In genomic region chr9:58312196-58312943, GRCm38 (mm10) we compare ENCODE assay signal across 8 mouse cellular contexts. TPM values are rescaled to one million over a fixed set of nuclear protein-coding genes. Genes with fewer than 3 reads are reported as not detected.
DNase-seq lines count a peak whose midpoint lies in the region; ATAC-seq and TF ChIP-seq lines count a peak whose summit lies in the region.

No protein-coding gene starts in this region.

- no peaks in the 10 kb centered on the region for H3K36me3 ChIP-seq in kidney, adult 2 months (ENCODE audit: control insufficient read depth, insufficient read depth, low read length)
- H3K36me3 ChIP-seq in neural tube, embryonic 12.5 days, result no peaks in the 10 kb centered on the region

- H3K9me3 ChIP-seq in neural tube, embryonic 12.5 days, result no peaks in the 10 kb centered on the region

- no peaks in the 10 kb centered on the region for H3K4me1 ChIP-seq in kidney, adult 2 months (ENCODE audit: control insufficient read depth, insufficient read depth, low read length)
- peaks cover 50% of the 10 kb centered on the region for H3K4me1 ChIP-seq in neural tube, embryonic 12.5 days

- peak; percentile 39 for DNase-seq in kidney, adult 2 months
- DNase-seq in kidney, adult 11 months, result no peak
- peak; percentile 55 for DNase-seq in heart, postnatal 4 days
- peak; percentile 26 for DNase-seq in liver
- DNase-seq in cerebellum, postnatal 14 days, result no peak

- peak overlapping the region; percentile 45 for H3K4me3 ChIP-seq in kidney, adult 2 months (ENCODE audit: insufficient read depth, low read depth, low read length)
- H3K4me3 ChIP-seq in neural tube, embryonic 12.5 days, result peak overlapping the region; percentile 40

- ATAC-seq in common myeloid progenitor, adult 5-6 weeks (replicated peaks; ENCODE audit: low read depth, poor library complexity, severe bottlenecking), result peak; percentile 56
- ATAC-seq in neural tube, embryonic 12.5 days (ENCODE audit: low FRiP score, low read depth), result 0 out of 2 replicates have a peak, but pooled peaks have one; percentile 6
- no peak for ATAC-seq in inflammation-experienced regulatory T-cells, adult 6 months

- peak overlapping the region; percentile 38 for H3K9ac ChIP-seq in neural tube, embryonic 12.5 days

- H3K4me2 ChIP-seq in neural tube, embryonic 12.5 days (replicated peaks), result peak overlapping the region; percentile 68

- no peak overlapping the region for H3K27ac ChIP-seq in kidney, adult 2 months (ENCODE audit: insufficient read depth, low read depth, low read length)
- no peak overlapping the region for H3K27ac ChIP-seq in neural tube, embryonic 12.5 days

- no peak for TF ChIP-seq CTCF in kidney, adult 2 months (conservative IDR thresholded peaks at IDR 0.05; ENCODE audit: insufficient read depth, insufficient read length, low read depth, low read length)

- 3% methylated on average over 72 of the region's 72 CpGs for WGBS in kidney, adult 2 months
- WGBS in neural tube, embryonic 12.5 days, result 2% methylated on average over 72 of the region's 72 CpGs

- TF ChIP-seq POLR2A in kidney, adult 2 months (IDR thresholded peaks at IDR 0.05; ENCODE audit: low read depth, low read length), result no peak

- no peaks in the 10 kb centered on the region for H3K27me3 ChIP-seq in kidney, adult 2 months (replicated peaks; ENCODE audit: control insufficient read depth, insufficient read depth, low read length)
- peaks cover 25% of the 10 kb centered on the region for H3K27me3 ChIP-seq in neural tube, embryonic 12.5 days (replicated peaks)

RNA-seq across cellular contexts. Expression of gene Loxl1, which starts 0.6 kb away (rescaled TPM):
- 32.3 and 41.8 TPM in 2 replicates for polyA plus RNA-seq in kidney, adult 2 months (2012; rRNA removed)
- not detected in 2 replicates for total RNA-seq in common myeloid progenitor, adult 5-6 weeks (2017)
- 10 to 100 TPM; 77.2 to 87.1 TPM for total RNA-seq in heart, postnatal 4 days (2021)
- polyA plus RNA-seq in neural tube, embryonic 12.5 days (2016; fragmentation: Nextera tagmentation; extraction: Ambion mirVana), result 13.5 and 14.7 TPM in 2 replicates
- polyA plus RNA-seq in inflammation-experienced regulatory T-cells, adult 6 months (2017; shearing (Covaris generic)), result not detected

RNA-seq across cellular contexts. Expression of gene Tbc1d21, which starts 57.9 kb away (rescaled TPM):
- polyA plus RNA-seq in kidney, adult 2 months (2012; rRNA removed), result not detected in 2 replicates
- total RNA-seq in common myeloid progenitor, adult 5-6 weeks (2017), result not detected in 2 replicates
- total RNA-seq in heart, postnatal 4 days (2021), result not detected
- polyA plus RNA-seq in neural tube, embryonic 12.5 days (2016; fragmentation: Nextera tagmentation; extraction: Ambion mirVana), result not detected in 2 replicates
- not detected for polyA plus RNA-seq in inflammation-experienced regulatory T-cells, adult 6 months (2017; shearing (Covaris generic))

RNA-seq across cellular contexts. Expression of gene Stoml1, which starts 59.4 kb away (rescaled TPM):
- 32.5 and 32.6 TPM in 2 replicates for polyA plus RNA-seq in kidney, adult 2 months (2012; rRNA removed)
- 3.9 and 9.0 TPM in 2 replicates for total RNA-seq in common myeloid progenitor, adult 5-6 weeks (2017)
- total RNA-seq in heart, postnatal 4 days (2021), result 10 to 100 TPM; 14.2 to 17.1 TPM
- polyA plus RNA-seq in neural tube, embryonic 12.5 days (2016; fragmentation: Nextera tagmentation; extraction: Ambion mirVana), result 62.6 and 71.5 TPM in 2 replicates
- 10 to 100 TPM; 11.9 to 42.4 (median 32.1) TPM for polyA plus RNA-seq in inflammation-experienced regulatory T-cells, adult 6 months (2017; shearing (Covaris generic))

Comparison
In these comparisons a context has a peak if more than half of its experiments do, and no peak if none do; other contexts are left out.
1. DNase-seq: peak in kidney, adult 2 months (single experiment), heart, postnatal 4 days (single experiment) and liver (single experiment); none in kidney, adult 11 months (single experiment) and cerebellum, postnatal 14 days (0 of 2).
2. RNA of gene Loxl1, which starts 0.6 kb away (polyA plus RNA-seq): 32.3 to 41.8 TPM in kidney, adult 2 months and 13.5 to 14.7 TPM in neural tube, embryonic 12.5 days; not detected in inflammation-experienced regulatory T-cells, adult 6 months; every median in the first group is over 10 times any median in the second.